Mouse (Mus musculus) ovary, postnatal 36 days (tissue): ENCODE results near the gene Rab26.

ENCODE experiments used
- DNase-seq: peaks from one replicate; pipeline ENCODE4 v3.0.0; 2022; ENCODE audit warnings: low spot score, mixed read lengths

Gene Rab26

GRCm38 (mm10) chr17:24478663-24479380 lies 55.2 kb downstream of the Rab26 start, which contains the start of gene Mlst8:
Gene Mlst8, minus strand, starts transcription at chr17:24479078.
- DNase-seq = peak; percentile 97

- no peak for DNase-seq
These were observed 55.9 kb downstream of the Rab26 start for GRCm38 (mm10) chr17:24477985-24478600.
